Mouse (Mus musculus) limb, embryonic 10.5 days (tissue): ENCODE results near the gene Pde11a. TPM values are rescaled to one million over a fixed set of nuclear protein-coding genes. Genes with fewer than 3 reads are reported as not detected.

Experiments
- DNase-seq: peaks from one replicate; pipeline ENCODE4 v3.0.0-alpha.2; 2017; ENCODE audit warnings: low spot score
- H3K27ac ChIP-seq: fragments of 300-500 bp; sonication (generic); 2 replicates; pipeline ENCODE4 v1.5.1; 2016; ENCODE audit warnings: mild to moderate bottlenecking
- H3K27me3 ChIP-seq: fragments of 300-500 bp; sonication (generic); 2 replicates; pipeline ENCODE4 v1.6.1; 2016; ENCODE audit warnings: low read depth, mild to moderate bottlenecking; ENCODE audit not compliant: poor library complexity, severe bottlenecking
- H3K36me3 ChIP-seq: fragments of 300-500 bp; sonication (generic); 2 replicates; pipeline ENCODE4 v1.6.1; 2016; ENCODE audit warnings: mild to moderate bottlenecking, moderate library complexity
- H3K4me1 ChIP-seq: fragments of 300-500 bp; sonication (generic); 2 replicates; pipeline ENCODE4 v1.6.1; 2016
- H3K4me3 ChIP-seq: fragments of 300-500 bp; sonication (generic); 2 replicates; pipeline ENCODE4 v1.5.1; 2016; ENCODE audit warnings: mild to moderate bottlenecking, moderate library complexity
- H3K9me3 ChIP-seq: fragments of 300-500 bp; sonication (generic); replicated peaks from 2 replicates; pipeline ENCODE4 v1.6.1; 2016; ENCODE audit warnings: mild to moderate bottlenecking
- WGBS: fragments of 180-500 bp; shearing (Covaris S2); methylation state at CpG from one replicate; pipeline ENCODE4 v1.1.7; 2016; 5-methylcytosine and 5-hydroxymethylcytosine counted together
- polyA plus RNA-seq: library from polyadenylated mRNA; unstranded; fragments of >200 nt; fragmentation: Nextera tagmentation; extraction: Ambion mirVana; gene quantifications from 2 replicates; pipeline ENCODE4 v1.2.1, GENCODE M21; 2016

Gene Pde11a
- polyA plus RNA-seq, 1 experiment from 2014 or later: 0.25 TPM

DNA sequence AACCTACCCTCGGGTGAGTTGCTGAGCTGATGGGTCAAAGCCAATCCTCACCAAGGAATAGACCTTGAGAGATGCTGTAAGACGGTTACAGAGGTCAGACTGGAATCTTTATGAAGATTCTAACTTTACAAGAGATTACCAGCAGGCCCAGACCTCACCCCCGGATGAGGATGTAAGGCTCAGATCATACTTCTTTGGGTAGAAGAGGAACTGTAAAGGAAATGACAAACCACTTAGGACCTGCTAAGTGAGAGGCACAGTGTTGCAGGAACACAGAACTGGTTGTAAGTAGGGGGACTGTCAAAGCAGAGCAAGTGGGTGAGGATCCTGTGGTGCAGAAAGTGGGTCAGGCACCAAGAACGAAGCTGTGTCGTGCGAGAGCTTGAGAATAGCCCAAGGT is 119.0 kb downstream of the Pde11a start:
- no peak for DNase-seq
- H3K36me3 ChIP-seq: no peaks in the 10 kb centered on the region
- H3K27ac ChIP-seq: no peak overlapping the region
- no peaks in the 10 kb centered on the region for H3K9me3 ChIP-seq
- WGBS: 92% methylated on average over 6 of the region's 6 CpGs
- H3K4me3 ChIP-seq: no peak overlapping the region
- 0 out of 2 replicates have a peak, but pooled peaks cover 3% of the 10 kb centered on the region for H3K4me1 ChIP-seq
- no peaks in the 10 kb centered on the region for H3K27me3 ChIP-seq

DNA sequence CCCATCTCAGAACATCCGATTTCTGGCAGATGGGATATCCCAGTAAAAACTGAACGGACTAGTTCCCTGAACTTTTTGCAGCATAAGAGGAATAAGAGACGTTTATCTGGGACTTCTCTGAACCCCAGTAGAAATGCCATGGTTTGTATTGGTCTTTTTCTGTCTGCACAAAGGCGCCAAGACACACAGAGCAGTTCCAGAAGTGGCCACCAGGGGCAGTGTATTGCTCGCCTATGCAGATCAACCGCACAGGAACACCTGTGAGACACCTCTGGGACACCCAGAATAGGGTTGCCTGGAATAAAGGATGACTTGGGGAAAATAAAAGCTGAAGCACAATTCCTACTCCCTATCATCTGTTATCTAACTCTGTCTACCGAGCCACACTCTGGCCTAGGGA is 122.4 kb downstream of the Pde11a start:
- DNase-seq: peak; percentile 71
- Histone ChIP-seq H3K36me3 (no peaks in the 10 kb centered on the region), H3K4me3 (no peak overlapping the region), H3K4me1 (0 out of 2 replicates have a peak, but pooled peaks cover 3% of the 10 kb centered on the region), H3K9me3 (no peaks in the 10 kb centered on the region), H3K27ac (no peak overlapping the region), H3K27me3 (no peaks in the 10 kb centered on the region)
- WGBS: 64% methylated on average over 7 of the region's 7 CpGs

DNA sequence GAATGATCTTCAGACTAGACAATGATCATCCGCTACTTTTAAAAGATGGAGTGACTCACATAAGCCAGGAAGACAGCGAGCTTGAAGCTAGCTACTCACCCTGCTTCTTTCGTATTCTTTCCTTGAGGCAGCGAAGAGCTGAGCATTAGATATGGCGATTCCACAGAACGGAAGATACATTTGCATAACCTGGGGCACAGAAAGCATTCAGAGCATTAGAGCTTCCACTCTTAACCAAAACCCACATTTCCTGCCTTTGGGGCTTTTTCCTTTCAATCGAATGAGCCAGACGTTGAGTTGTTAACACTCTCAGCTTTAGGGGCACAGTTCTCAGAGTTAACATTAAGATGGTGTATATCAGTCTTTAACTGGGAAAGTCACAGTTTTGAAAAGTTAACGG is 123.4 kb downstream of the Pde11a start:
- Histone ChIP-seq H3K9me3 (no peaks in the 10 kb centered on the region), H3K27me3 (no peaks in the 10 kb centered on the region), H3K4me1 (no peaks in the 10 kb centered on the region), H3K4me3 (no peak overlapping the region), H3K27ac (no peak overlapping the region), H3K36me3 (no peaks in the 10 kb centered on the region)
- DNase-seq: no peak
- 91% methylated on average over 9 of the region's 9 CpGs for WGBS

DNA sequence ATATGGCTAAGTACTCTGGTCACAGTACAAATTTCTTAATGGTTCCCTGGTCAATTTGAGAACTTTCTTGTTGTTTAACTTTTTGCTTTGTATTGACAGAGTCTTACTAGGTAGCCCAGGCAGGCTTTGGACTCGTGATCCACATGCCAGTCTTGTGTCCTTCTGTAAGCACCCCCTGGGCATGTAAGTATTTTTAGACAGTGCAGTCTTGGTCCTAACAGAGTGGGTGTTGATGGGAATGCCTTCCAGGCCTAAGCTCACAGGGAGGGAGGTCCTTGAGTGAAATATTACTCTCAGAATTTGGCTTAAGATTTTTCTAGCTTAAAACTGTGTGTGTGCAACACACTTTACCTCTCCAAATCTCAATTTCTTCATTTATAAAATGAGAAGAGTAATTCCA is 153.4 kb downstream of the Pde11a start:
- no peak overlapping the region for H3K4me3 ChIP-seq
- no peaks in the 10 kb centered on the region for H3K36me3 ChIP-seq
- H3K4me1 ChIP-seq: no peaks in the 10 kb centered on the region
- 48% methylated on average over 1 of the region's 1 CpGs for WGBS
- no peak for DNase-seq
- H3K27me3 ChIP-seq: no peaks in the 10 kb centered on the region
- H3K27ac ChIP-seq: no peak overlapping the region
- H3K9me3 ChIP-seq: no peaks in the 10 kb centered on the region

DNA sequence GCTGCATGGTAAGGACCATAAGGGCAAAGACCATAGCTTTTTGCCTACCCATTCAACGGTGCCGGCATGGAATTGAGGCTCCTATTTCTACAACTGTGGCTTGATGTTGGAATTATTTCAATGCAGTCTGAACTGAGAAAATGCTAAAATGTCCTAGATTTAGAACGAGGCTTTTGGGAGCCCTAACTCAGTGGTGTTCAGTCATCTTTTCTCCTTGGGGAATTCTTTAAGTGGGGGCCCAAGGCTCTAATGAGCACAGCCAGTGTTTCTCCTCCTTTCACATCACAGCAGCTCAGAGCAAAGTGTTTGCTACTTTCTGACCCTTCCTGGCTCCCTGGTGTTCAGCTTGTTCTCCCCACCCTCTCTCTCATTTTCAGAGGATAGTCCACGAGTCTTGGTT is 175.8 kb downstream of the Pde11a start:
- 86% methylated on average over 4 of the region's 4 CpGs for WGBS

DNA sequence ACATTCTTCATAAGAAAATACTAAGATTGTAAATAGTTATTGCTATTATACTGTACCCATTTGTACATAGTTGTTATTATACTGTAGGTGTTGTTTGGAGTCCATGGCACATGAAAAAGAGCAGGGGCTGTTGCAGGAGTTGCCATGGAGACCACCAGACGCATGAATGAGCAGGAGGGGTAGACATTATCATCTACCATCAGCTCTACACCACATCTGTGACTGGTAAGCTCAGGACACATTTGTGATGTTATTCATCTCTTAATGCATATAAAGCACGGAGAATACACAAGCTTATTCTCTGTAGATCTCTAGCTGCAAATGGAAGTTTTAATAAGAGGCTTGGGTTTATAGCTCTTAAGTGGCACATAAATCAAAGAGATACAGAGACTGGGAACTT is 179.6 kb downstream of the Pde11a start:
- no peaks in the 10 kb centered on the region for H3K27me3 ChIP-seq
- no peak overlapping the region for H3K4me3 ChIP-seq
- no peaks in the 10 kb centered on the region for H3K9me3 ChIP-seq
- 75% methylated on average over 2 of the region's 2 CpGs for WGBS
- H3K4me1 ChIP-seq: no peaks in the 10 kb centered on the region
- no peak overlapping the region for H3K27ac ChIP-seq
- no peak for DNase-seq
- H3K36me3 ChIP-seq: no peaks in the 10 kb centered on the region

More for the DNA sequence above, 175.8 kb downstream of the Pde11a start:
- DNase-seq: no peak
- Histone ChIP-seq H3K4me1 (no peaks in the 10 kb centered on the region), H3K4me3 (no peak overlapping the region), H3K9me3 (no peaks in the 10 kb centered on the region), H3K27me3 (no peaks in the 10 kb centered on the region), H3K27ac (no peak overlapping the region), H3K36me3 (no peaks in the 10 kb centered on the region)

DNA sequence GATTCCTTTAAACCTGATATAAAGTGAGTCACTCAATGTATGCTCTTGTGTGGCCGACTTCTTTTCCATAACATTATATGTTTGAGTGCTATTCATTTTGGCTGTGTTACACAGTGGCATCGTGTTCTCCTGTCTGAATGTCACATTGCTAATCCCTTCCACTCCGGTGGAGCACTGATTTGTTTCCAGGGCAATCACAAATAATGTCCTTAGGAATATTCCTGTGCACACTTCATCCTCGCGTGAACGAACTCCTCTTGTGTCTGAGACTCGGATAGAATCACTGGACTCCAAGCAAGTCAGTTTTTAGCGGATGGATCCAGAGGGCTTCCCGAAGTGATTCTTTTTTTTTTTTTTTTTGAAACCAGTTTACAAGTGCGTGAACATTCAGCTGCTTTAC is 197.4 kb downstream of the Pde11a start:
- no peaks in the 10 kb centered on the region for H3K27me3 ChIP-seq
- WGBS: 89% methylated on average over 10 of the region's 10 CpGs
- H3K4me1 ChIP-seq: no peaks in the 10 kb centered on the region
- H3K4me3 ChIP-seq: no peak overlapping the region
- DNase-seq: no peak
- no peaks in the 10 kb centered on the region for H3K9me3 ChIP-seq
- H3K27ac ChIP-seq: no peak overlapping the region
- H3K36me3 ChIP-seq: no peaks in the 10 kb centered on the region

DNA sequence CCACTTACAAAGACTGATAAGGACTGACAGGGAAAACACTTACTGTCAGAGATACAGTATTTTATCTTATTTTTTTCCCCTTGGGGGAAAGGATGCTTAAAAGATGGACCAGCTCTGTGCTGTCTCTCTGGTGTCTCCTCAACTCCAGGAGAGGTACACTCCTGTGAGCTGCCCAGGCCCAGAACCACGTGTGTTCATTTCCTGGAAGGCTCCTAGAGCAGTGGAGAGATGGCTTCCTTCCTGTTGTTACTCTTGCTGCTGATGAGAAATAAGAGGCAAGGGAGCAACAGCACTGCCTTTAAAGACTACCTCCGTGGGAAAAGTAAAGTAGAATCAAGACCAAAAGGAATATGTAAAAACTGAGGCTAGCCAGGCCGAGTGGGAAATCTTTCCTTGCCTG is 205.6 kb downstream of the Pde11a start:
- no peaks in the 10 kb centered on the region for H3K9me3 ChIP-seq
- H3K27ac ChIP-seq: no peak overlapping the region
- no peaks in the 10 kb centered on the region for H3K27me3 ChIP-seq
- H3K36me3 ChIP-seq: no peaks in the 10 kb centered on the region
- no peak overlapping the region for H3K4me3 ChIP-seq
- peaks cover 19% of the 10 kb centered on the region for H3K4me1 ChIP-seq
- DNase-seq: no peak
- WGBS: 70% methylated on average over 3 of the region's 3 CpGs

DNA sequence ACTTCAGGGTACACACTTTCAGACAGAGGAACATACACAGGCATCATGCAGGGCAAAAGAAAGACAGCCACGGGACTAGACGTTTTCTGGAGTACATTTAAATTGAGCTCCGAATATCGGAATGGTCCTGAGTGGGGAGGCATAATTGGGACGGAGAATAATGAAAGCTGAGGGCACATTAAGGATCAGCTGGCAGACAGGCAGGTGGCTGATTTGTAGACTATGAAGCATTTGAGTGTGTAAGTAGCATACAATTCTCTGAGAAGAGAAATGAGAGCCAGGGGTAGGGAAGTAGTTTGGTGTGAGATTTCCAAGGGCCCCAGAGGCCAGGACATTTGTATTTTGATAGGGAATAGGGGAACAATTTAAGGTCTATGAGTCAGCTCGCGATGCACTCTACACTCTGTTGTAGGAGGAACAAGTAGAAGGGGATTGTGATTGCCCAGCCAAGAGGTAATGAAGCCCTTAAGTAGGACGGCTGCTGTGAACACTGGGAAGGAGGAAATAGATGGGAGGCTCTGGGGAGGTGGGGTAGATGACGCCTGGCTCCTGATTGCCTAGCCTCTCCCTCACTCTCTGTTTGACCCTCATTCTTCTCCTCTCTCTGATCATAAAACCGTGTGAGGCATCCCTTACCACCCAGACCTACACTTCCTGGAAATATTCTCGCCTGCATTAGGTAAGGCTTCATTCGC is 208.5 kb downstream of the Pde11a start:
- no peak for DNase-seq
- WGBS: 66% methylated on average over 12 of the region's 12 CpGs

DNA sequence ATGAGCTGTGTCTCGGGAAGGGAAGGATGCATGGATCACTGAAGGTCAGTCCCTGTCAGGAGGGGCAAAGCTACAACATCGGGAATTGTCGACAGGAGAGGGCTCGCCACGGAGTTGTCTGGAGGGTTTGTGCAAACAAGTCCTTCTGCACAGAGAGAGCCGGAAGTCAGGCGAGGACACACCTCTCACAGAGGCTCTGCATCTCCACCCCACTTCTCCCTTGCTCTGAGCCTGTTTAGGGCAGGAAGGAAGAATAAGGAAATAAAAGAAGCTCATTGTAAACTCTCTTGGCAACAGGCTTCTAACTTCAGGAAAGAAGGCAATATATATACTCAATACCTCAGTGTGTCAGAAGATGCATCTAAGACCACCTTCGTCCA is 209.5 kb downstream of the Pde11a start:
- H3K27me3 ChIP-seq: no peaks in the 10 kb centered on the region
- H3K4me1 ChIP-seq: peaks cover 13% of the 10 kb centered on the region
- H3K36me3 ChIP-seq: no peaks in the 10 kb centered on the region
- H3K4me3 ChIP-seq: no peak overlapping the region
- no peak for DNase-seq
- WGBS: 71% methylated on average over 8 of the region's 8 CpGs
- no peak overlapping the region for H3K27ac ChIP-seq
- H3K9me3 ChIP-seq: no peaks in the 10 kb centered on the region

More for the DNA sequence above, 208.5 kb downstream of the Pde11a start:
- H3K4me1 ChIP-seq: peaks cover 19% of the 10 kb centered on the region
- H3K9me3 ChIP-seq: no peaks in the 10 kb centered on the region
- H3K27me3 ChIP-seq: no peaks in the 10 kb centered on the region
- H3K36me3 ChIP-seq: no peaks in the 10 kb centered on the region
- no peak overlapping the region for H3K4me3 ChIP-seq
- H3K27ac ChIP-seq: no peak overlapping the region

DNA sequence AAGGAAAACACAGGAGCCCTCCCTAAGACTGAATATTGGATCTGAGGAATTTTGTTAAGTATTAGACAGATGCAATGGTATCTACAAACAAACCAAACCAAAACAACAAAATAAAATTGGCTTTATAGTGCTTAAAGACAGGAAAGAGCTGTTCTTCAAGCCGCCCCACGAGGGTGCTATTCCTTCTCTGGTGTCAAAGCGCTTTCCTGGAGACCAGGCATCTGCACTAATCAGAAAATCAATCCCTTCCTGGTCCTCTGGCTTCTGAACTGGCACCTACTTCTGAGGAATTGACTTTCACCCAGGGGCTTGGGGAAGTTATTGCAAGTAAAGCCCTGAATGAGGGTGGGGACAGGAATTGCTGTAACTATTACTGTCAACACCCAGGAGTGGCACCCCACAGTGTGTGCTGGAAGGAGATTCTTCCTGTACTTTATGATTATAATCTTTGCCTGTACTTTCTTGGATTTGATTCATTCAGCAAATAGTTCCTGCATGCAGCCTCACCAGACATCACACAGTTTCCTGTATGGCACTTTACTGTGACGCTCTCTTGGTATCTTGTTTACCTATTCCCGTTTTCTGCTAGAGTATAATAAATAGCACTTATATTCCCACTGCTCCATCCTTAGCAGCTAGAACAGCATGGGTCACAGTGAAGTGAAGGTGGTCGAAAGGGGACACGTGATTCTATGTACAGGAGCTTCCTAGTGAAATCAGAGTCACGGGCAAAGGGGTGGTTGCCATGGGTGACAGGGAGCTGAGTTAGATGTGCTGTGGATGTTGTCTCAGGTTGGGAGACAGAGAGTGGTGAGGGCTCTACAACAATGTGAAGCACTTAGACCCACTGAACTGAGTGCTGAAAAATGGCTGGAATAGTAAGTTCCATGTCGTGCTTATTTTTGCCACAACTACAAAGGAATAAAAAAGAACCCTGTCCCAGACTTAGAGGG is 210.2 kb downstream of the Pde11a start:
- H3K27me3 ChIP-seq: no peaks in the 10 kb centered on the region
- H3K9me3 ChIP-seq: no peaks in the 10 kb centered on the region
- DNase-seq: no peak
- H3K4me1 ChIP-seq: peaks cover 13% of the 10 kb centered on the region
- 68% methylated on average over 9 of the region's 9 CpGs for WGBS
- no peaks in the 10 kb centered on the region for H3K36me3 ChIP-seq
- H3K4me3 ChIP-seq: no peak overlapping the region
- no peak overlapping the region for H3K27ac ChIP-seq

DNA sequence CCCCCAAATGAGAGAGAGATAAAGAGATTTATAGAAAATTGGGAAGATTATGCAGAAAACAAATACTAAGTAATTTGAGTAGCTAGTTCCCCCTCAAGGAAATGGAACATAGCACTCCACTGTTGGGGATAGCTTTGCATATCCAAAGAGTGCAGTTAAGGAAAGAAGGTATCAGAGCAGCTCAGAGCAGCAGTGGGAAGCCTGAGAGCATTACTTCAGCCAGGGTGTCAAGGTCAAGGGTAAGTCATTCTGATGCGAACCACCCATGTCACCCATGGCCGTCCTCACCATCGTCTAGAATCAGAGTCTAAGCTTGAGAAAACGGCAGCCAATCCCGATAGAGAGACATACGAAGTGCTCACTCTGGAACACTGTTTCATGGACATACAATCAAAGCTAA is 211.9 kb downstream of the Pde11a start:
- no peak for DNase-seq
- Histone ChIP-seq H3K9me3 (no peaks in the 10 kb centered on the region), H3K36me3 (no peaks in the 10 kb centered on the region), H3K27me3 (no peaks in the 10 kb centered on the region), H3K4me1 (peaks cover 13% of the 10 kb centered on the region), H3K4me3 (no peak overlapping the region), H3K27ac (no peak overlapping the region)
- WGBS: 89% methylated on average over 6 of the region's 6 CpGs

DNA sequence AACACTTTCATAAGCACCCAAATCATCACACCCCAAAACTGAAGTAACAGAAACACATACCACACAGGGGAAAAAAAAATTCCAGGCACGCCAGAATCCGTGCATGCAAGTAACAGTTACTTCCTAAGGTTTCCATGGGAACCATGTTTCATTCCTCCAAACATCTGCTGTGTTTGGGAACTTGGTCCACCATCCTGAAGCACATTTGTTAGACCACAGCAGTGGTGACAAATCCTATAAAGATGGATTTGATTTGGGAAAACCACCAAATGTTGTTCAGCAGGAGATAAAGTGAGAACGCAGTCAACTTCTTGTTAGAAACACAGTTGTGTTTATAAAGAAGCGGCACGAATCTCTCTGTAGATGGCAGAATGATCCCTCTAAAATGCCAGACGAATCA is 213.8 kb downstream of the Pde11a start:
- Histone ChIP-seq H3K27me3 (no peaks in the 10 kb centered on the region), H3K4me3 (no peak overlapping the region), H3K4me1 (peaks cover 7% of the 10 kb centered on the region; the same call in 1 of the 2 replicates), H3K27ac (no peak overlapping the region), H3K36me3 (no peaks in the 10 kb centered on the region), H3K9me3 (no peaks in the 10 kb centered on the region)
- no peak for DNase-seq
- 88% methylated on average over 6 of the region's 6 CpGs for WGBS
